Mouse (Mus musculus) midbrain, embryonic 16.5 days (tissue): ENCODE data around the gene Ncoa4. TPM values are rescaled to one million over a fixed set of nuclear protein-coding genes. Genes with fewer than 3 reads are reported as not detected.
"Not testable (repeated sequence)": the region's sequence is repeated elsewhere in the genome, so short reads cannot be mapped to it uniquely, and the experiment has no call there.

Source experiments
- ATAC-seq: fragments of 200-750 bp; cut with Nextera tagmentation; 2 replicates; pipeline ENCODE4 v1.8.0; 2017; ENCODE audit warnings: moderate TSS enrichment
- H3K27ac ChIP-seq: fragments of 300-500 bp; sonication (generic); 2 replicates; pipeline ENCODE4 v1.5.1; 2014; ENCODE audit warnings: mild to moderate bottlenecking, low read length, mixed read lengths
- H3K27me3 ChIP-seq: fragments of 300-500 bp; sonication (generic); 2 replicates; pipeline ENCODE4 v1.6.1; 2014; ENCODE audit warnings: low read depth, low read length, mixed read lengths; ENCODE audit not compliant: control insufficient read depth, insufficient read depth
- H3K36me3 ChIP-seq: fragments of 300-500 bp; sonication (generic); 2 replicates; pipeline ENCODE4 v1.6.1; 2014; ENCODE audit warnings: mild to moderate bottlenecking, low read length, moderate library complexity, mixed read lengths; ENCODE audit not compliant: control insufficient read depth, insufficient read depth
- H3K4me1 ChIP-seq: fragments of 300-500 bp; sonication (generic); 2 replicates; pipeline ENCODE4 v1.6.1; 2014; ENCODE audit warnings: mild to moderate bottlenecking, low read length, mixed read lengths; ENCODE audit not compliant: control insufficient read depth, insufficient read depth
- H3K4me2 ChIP-seq: fragments of 300-500 bp; sonication (generic); 2 replicates; pipeline ENCODE4 v1.6.1; 2014; ENCODE audit warnings: mild to moderate bottlenecking, low read length, mixed read lengths
- H3K4me3 ChIP-seq: fragments of 300-500 bp; sonication (generic); 2 replicates; pipeline ENCODE4 v1.5.1; 2014; ENCODE audit warnings: low read depth, mild to moderate bottlenecking, low read length, moderate library complexity, mixed read lengths
- H3K9ac ChIP-seq: fragments of 300-500 bp; sonication (generic); 2 replicates; pipeline ENCODE4 v1.6.1; 2014; ENCODE audit warnings: low read depth, low read length, mixed read lengths
- H3K9me3 ChIP-seq: fragments of 300-500 bp; sonication (generic); replicated peaks from 2 replicates; pipeline ENCODE4 v1.6.1; 2014; ENCODE audit warnings: mild to moderate bottlenecking, low read length, mixed read lengths; ENCODE audit not compliant: control insufficient read depth, poor library complexity, severe bottlenecking
- WGBS: fragments of 180-500 bp; shearing (Covaris S2); extraction: QIAGEN DNeasy Blood & Tissue Kit; methylation state at CpG from one replicate; pipeline ENCODE4 v1.1.7; 2014; 5-methylcytosine and 5-hydroxymethylcytosine counted together
- polyA plus RNA-seq: library from polyadenylated mRNA; unstranded; fragments of >200 nt; fragmentation: Nextera tagmentation; extraction: Ambion mirVana; gene quantifications from 2 replicates; pipeline ENCODE4 v1.2.1, GENCODE M21; 2015

Gene Ncoa4
- polyA plus RNA-seq = 107 and 110 TPM in 2 replicates

GRCm38 (mm10) chr14:32159690-32160246 is at the start of gene Ncoa4:
TSS of gene Ncoa4 (plus strand) at chr14:32159865.
- peak within 1 kb of the TSS; percentile 91 for H3K4me2 ChIP-seq
- H3K9ac ChIP-seq = peak within 1 kb of the TSS; percentile 100
- H3K36me3 ChIP-seq = no peaks in the 10 kb centered on the region
- H3K27ac ChIP-seq = peak within 1 kb of the TSS; percentile 89
- H3K4me1 ChIP-seq = peaks cover 21% of the 10 kb centered on the region
- 1% methylated on average over 40 of the region's 40 CpGs for WGBS
- H3K27me3 ChIP-seq = no peaks in the 10 kb centered on the region
- ATAC-seq = peak; percentile 99
- no peaks in the 10 kb centered on the region for H3K9me3 ChIP-seq
- H3K4me3 ChIP-seq = peak within 1 kb of the TSS; percentile 75

GRCm38 (mm10) chr14:32112124-32112523 is 47.5 kb upstream of the Ncoa4 start:
- H3K4me3 ChIP-seq, H3K4me2 ChIP-seq, H3K36me3 ChIP-seq, ATAC-seq, H3K27ac ChIP-seq, H3K9ac ChIP-seq, H3K4me1 ChIP-seq, H3K27me3 ChIP-seq, H3K9me3 ChIP-seq: not testable (repeated sequence)
- WGBS = 88% methylated on average over 10 of the region's 10 CpGs

GRCm38 (mm10) chr14:32120940-32121919 is 38.4 kb upstream of the Ncoa4 start:
- no peak for ATAC-seq
- no peaks in the 10 kb centered on the region for H3K27me3 ChIP-seq
- WGBS = 77% methylated on average over 11 of the region's 11 CpGs
- no peaks in the 10 kb centered on the region for H3K36me3 ChIP-seq
- no peak overlapping the region for H3K4me3 ChIP-seq
- no peaks in the 10 kb centered on the region for H3K9me3 ChIP-seq
- no peak overlapping the region for H3K27ac ChIP-seq
- H3K4me1 ChIP-seq = no peaks in the 10 kb centered on the region
- H3K9ac ChIP-seq = no peak overlapping the region
- H3K4me2 ChIP-seq = no peak overlapping the region

GRCm38 (mm10) chr14:32121920-32122315 is 37.7 kb upstream of the Ncoa4 start:
- Histone ChIP-seq H3K9ac (no peak overlapping the region), H3K9me3 (no peaks in the 10 kb centered on the region), H3K27me3 (no peaks in the 10 kb centered on the region), H3K4me1 (no peaks in the 10 kb centered on the region), H3K4me3 (no peak overlapping the region), H3K4me2 (no peak overlapping the region), H3K36me3 (no peaks in the 10 kb centered on the region), H3K27ac (no peak overlapping the region)
- 42% methylated on average over 2 of the region's 2 CpGs for WGBS
- no peak for ATAC-seq

- Histone ChIP-seq H3K4me2 (no peak overlapping the region), H3K9me3 (no peaks in the 10 kb centered on the region), H3K4me1 (no peaks in the 10 kb centered on the region), H3K4me3 (no peak overlapping the region), H3K9ac (no peak overlapping the region), H3K27me3 (no peaks in the 10 kb centered on the region), H3K27ac (no peak overlapping the region), H3K36me3 (no peaks in the 10 kb centered on the region)
- no peak for ATAC-seq
- WGBS = 64% methylated on average over 3 of the region's 3 CpGs
Observed at GRCm38 (mm10) chr14:32124261-32124660, 35.4 kb upstream of the Ncoa4 start.

DNA sequence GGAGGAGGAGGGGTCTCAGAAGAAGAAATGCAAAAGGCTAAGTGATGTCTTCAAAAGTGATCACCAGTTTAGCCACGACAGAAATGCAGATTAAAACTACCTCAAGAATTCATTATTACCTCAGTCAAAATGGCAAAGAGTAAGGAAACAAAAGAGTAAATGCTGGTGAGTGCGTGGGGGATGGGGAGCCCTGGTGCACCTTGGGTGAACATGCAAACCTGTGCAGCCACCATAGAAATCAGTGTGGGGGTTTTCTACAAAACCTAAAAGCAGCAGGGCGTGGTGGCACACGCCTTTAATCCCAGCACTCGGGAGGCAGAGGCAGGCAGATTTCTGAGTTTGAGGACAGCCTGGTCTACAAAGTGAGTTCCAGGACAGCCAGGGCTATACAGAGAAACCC is 34.4 kb upstream of the Ncoa4 start:
- not testable (repeated sequence) for H3K4me1 ChIP-seq, H3K4me3 ChIP-seq, H3K9ac ChIP-seq, H3K36me3 ChIP-seq, H3K9me3 ChIP-seq, H3K4me2 ChIP-seq, H3K27me3 ChIP-seq, H3K27ac ChIP-seq, ATAC-seq
- WGBS = 88% methylated on average over 5 of the region's 5 CpGs

DNA sequence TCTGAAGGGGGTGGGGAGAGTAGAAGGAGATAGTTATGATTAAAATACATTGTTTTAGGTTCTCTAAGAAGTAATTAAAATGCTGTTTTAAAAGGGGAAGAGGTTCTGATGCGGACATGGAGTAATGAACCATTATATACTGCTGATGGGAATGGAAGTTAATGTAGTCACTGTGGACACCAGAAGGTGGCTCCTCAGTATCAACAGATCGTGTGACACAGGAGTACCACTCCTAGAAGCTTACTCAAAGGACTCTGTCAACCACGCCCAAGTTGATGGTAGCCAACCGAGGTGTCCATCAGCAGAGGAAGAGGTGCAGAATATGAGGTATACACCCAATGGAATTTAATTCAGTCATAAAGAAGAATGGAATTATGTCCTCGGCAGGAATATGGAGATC is 31.3 kb upstream of the Ncoa4 start:
- H3K9ac ChIP-seq = no peak overlapping the region
- no peak overlapping the region for H3K4me2 ChIP-seq
- no peaks in the 10 kb centered on the region for H3K36me3 ChIP-seq
- H3K27ac ChIP-seq = no peak overlapping the region
- no peaks in the 10 kb centered on the region for H3K4me1 ChIP-seq
- H3K27me3 ChIP-seq = no peaks in the 10 kb centered on the region
- 83% methylated on average over 5 of the region's 5 CpGs for WGBS
- ATAC-seq = no peak
- H3K9me3 ChIP-seq = no peaks in the 10 kb centered on the region
- no peak overlapping the region for H3K4me3 ChIP-seq

DNA sequence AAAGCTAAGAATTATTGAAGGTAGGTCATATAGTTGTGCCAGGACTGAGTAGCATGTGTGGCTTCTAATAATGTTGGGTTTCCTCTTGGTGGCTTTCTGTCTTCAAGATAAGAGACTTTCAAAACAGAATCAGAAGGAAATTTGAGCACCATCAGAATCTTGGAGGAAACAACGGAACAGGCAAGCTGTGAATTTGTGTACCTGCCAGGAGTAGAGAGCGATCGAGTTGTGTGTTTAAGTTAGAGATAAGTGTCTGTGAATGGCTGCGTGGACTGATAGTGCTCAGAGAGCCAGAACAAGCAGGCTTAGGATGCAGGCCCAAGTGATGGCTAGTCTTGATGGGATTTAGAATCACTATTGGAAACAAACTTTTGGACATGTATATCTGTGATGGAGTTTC is 27.8 kb upstream of the Ncoa4 start:
- H3K4me2 ChIP-seq = no peak overlapping the region
- H3K4me1 ChIP-seq = no peaks in the 10 kb centered on the region
- H3K27ac ChIP-seq = no peak overlapping the region
- no peaks in the 10 kb centered on the region for H3K27me3 ChIP-seq
- H3K9ac ChIP-seq = no peak overlapping the region
- 90% methylated on average over 4 of the region's 4 CpGs for WGBS
- H3K4me3 ChIP-seq = no peak overlapping the region
- no peaks in the 10 kb centered on the region for H3K36me3 ChIP-seq
- ATAC-seq = no peak
- no peaks in the 10 kb centered on the region for H3K9me3 ChIP-seq

- no peaks in the 10 kb centered on the region for H3K4me1 ChIP-seq
- no peaks in the 10 kb centered on the region for H3K9me3 ChIP-seq
- no peak overlapping the region for H3K9ac ChIP-seq
- no peak overlapping the region for H3K4me2 ChIP-seq
- no peak for ATAC-seq
- no peaks in the 10 kb centered on the region for H3K27me3 ChIP-seq
- H3K36me3 ChIP-seq = no peaks in the 10 kb centered on the region
- H3K27ac ChIP-seq = no peak overlapping the region
- 78% methylated on average over 2 of the region's 2 CpGs for WGBS
- H3K4me3 ChIP-seq = no peak overlapping the region
Observed at GRCm38 (mm10) chr14:32134293-32134692, 25.4 kb upstream of the Ncoa4 start.
